Mouse (Mus musculus) inflammation-experienced regulatory T-cells, adult 6 months (primary cell): ENCODE measurements around the gene Fam69a. TPM values are rescaled to one million over a fixed set of nuclear protein-coding genes. Genes with fewer than 3 reads are reported as not detected.

Source experiments
- polyA plus RNA-seq, 3 experiments: library from polyadenylated mRNA; unstranded; fragments of 100-300 nt; shearing (Covaris generic); gene quantifications; one replicate each; pipeline ENCODE4 v1.2.1; 2017

Fam69a gene
- polyA plus RNA-seq, 3 experiments from 2014 or later, result 68.5 to 100.0 (median 78.8) TPM

Other genes with a start within 250 kb of the Fam69a start
- gene Ube2d2b, start 157.0 kb downstream of the Fam69a start, polyA plus RNA-seq, result not detected
- gene Evi5, start 112.0 kb downstream of the Fam69a start, polyA plus RNA-seq, result 1 to 10 TPM in 2 of 3 experiments, under 1 TPM in 1; 0.57 to 1.3 (median 1.3) TPM
- gene Rpl5, start 86.6 kb downstream of the Fam69a start, polyA plus RNA-seq, result 100 to 1,000 TPM in 1 of 3 experiments, 10 to 100 TPM in 2; 47.1 to 105 (median 92.6) TPM
- gene Mtf2, start 78.6 kb upstream of the Fam69a start, polyA plus RNA-seq, result 10 to 100 TPM; 43.0 to 54.6 (median 53.2) TPM
- gene Tmed5, start 145.5 kb upstream of the Fam69a start, polyA plus RNA-seq, result 100 to 1,000 TPM in 2 of 3 experiments, 10 to 100 TPM in 1; 98.0 to 130 (median 103) TPM
- gene Ccdc18, start 145.8 kb upstream of the Fam69a start, polyA plus RNA-seq, result 1 to 10 TPM; 2.1 to 9.0 (median 2.2) TPM